Mouse (Mus musculus) embryonic stem cell, embryonic (primary cell): Measurements from ENCODE around the gene Bcl2a1a.
"Not testable (repeated sequence)": the region's sequence is repeated elsewhere in the genome, so short reads cannot be mapped to it uniquely, and the experiment has no call there.

Experiments used
- CTCF ChIA-PET, 4 experiments: fragments of 300-600 bp in 2 of 4; fragments of 350-600 bp in 2 of 4; sonication (Branson Sonifier 250); formaldehyde crosslinking; loops; one replicate each; lab custom pipeline; 2022; ENCODE audit warnings: inconsistent platforms in 2 of 4; lab: Charles Lee
- POLR2A ChIA-PET, 4 experiments: fragments of 300-600 bp in 2 of 4; fragments of 350-600 bp in 2 of 4; sonication (Branson Sonifier 250); formaldehyde crosslinking; loops; one replicate each; lab custom pipeline; 2022; ENCODE audit warnings: antibody characterized with exemption in 4 of 4, inconsistent platforms in 1 of 4; lab: Charles Lee

Bcl2a1a gene

GRCm38 (mm10) chr9:88956670-88957153, at the start of gene Bcl2a1a:
Gene Bcl2a1a (plus strand): TSS chr9:88956900.
- POLR2A ChIA-PET, CTCF ChIA-PET: not testable (repeated sequence)

GRCm38 (mm10) chr9:88916576-88916975, 40.1 kb upstream of the Bcl2a1a start:
- CTCF ChIA-PET, POLR2A ChIA-PET: not testable (repeated sequence)

- POLR2A ChIA-PET = not testable (repeated sequence)
- CTCF ChIA-PET = interaction anchor here in 1 of 4 experiments (0.6 kb wide), 1 partner anchor 360 kb away, joined by 5 read pairs; no protein-coding TSS in a partner anchor
Measured at GRCm38 (mm10) chr9:88938312-88938711, 18.4 kb upstream of the Bcl2a1a start.

- POLR2A ChIA-PET = not testable (repeated sequence)
- CTCF ChIA-PET = interaction anchor here in 1 of 4 experiments (0.6 kb wide), 1 partner anchor 50 kb away, joined by 5 read pairs; no protein-coding TSS in a partner anchor
Measured at GRCm38 (mm10) chr9:88951466-88951865, 5.2 kb upstream of the Bcl2a1a start.

- CTCF ChIA-PET, POLR2A ChIA-PET: not testable (repeated sequence)
Measured at GRCm38 (mm10) chr9:88953151-88953550, 3.5 kb upstream of the Bcl2a1a start.

- CTCF ChIA-PET = not testable (repeated sequence)
Measured at GRCm38 (mm10) chr9:88955224-88955623, 1.5 kb upstream of the Bcl2a1a start.

GRCm38 (mm10) chr9:88956035-88956434, 665 bp upstream of the Bcl2a1a start:
- POLR2A ChIA-PET, CTCF ChIA-PET: not testable (repeated sequence)

More at GRCm38 (mm10) chr9:88955224-88955623, 1.5 kb upstream of the Bcl2a1a start:
- POLR2A ChIA-PET = not testable (repeated sequence)

GRCm38 (mm10) chr9:88958891-88959290, 2.2 kb downstream of the Bcl2a1a start:
- CTCF ChIA-PET = no interaction called here
- POLR2A ChIA-PET = no interaction called here

- POLR2A ChIA-PET, CTCF ChIA-PET: not testable (repeated sequence)
Measured at GRCm38 (mm10) chr9:88959981-88960380, 3.3 kb downstream of the Bcl2a1a start.

GRCm38 (mm10) chr9:88966462-88966861, 9.8 kb downstream of the Bcl2a1a start:
- CTCF ChIA-PET, POLR2A ChIA-PET: not testable (repeated sequence)

- POLR2A ChIA-PET, CTCF ChIA-PET: not testable (repeated sequence)
Measured at GRCm38 (mm10) chr9:88969502-88969901, 12.8 kb downstream of the Bcl2a1a start.

- CTCF ChIA-PET, POLR2A ChIA-PET: not testable (repeated sequence)
Measured at GRCm38 (mm10) chr9:88976875-88977274, 20.2 kb downstream of the Bcl2a1a start.

GRCm38 (mm10) chr9:88979781-88980180, 23.1 kb downstream of the Bcl2a1a start:
- CTCF ChIA-PET, POLR2A ChIA-PET: not testable (repeated sequence)

- CTCF ChIA-PET = interaction anchor here in 1 of 4 experiments (0.7 kb wide), 1 partner anchor 50 kb away, joined by 5 read pairs; no protein-coding TSS in a partner anchor
- POLR2A ChIA-PET = not testable (repeated sequence)
Measured at GRCm38 (mm10) chr9:89001541-89001940, 44.8 kb downstream of the Bcl2a1a start.
